Mouse (Mus musculus) cerebellum, postnatal 10 days (tissue): ENCODE data around the gene Gm16434.
"Not testable (repeated sequence)": the region's sequence is repeated elsewhere in the genome, so short reads cannot be mapped to it uniquely, and the experiment has no call there.

Source experiments
- DNase-seq, 2 experiments: peaks; one replicate each; pipeline ENCODE4 v3.0.0; 2021; ENCODE audit warnings: mixed read lengths in 2 of 2

Gene Gm16434

GRCm38 (mm10) chr14:7194440-7194839 is at the start of gene Gm16434:
Gm16434 (minus strand) TSS chr14:7194540.
- DNase-seq, result not testable (repeated sequence)

- peak; percentile 15 to 17 for DNase-seq
Observed at GRCm38 (mm10) chr14:7243498-7243897, 49.2 kb upstream of the Gm16434 start.

GRCm38 (mm10) chr14:7200070-7200469 is 5.7 kb upstream of the Gm16434 start:
- DNase-seq, result peak; percentile 0

- DNase-seq, result peak; percentile 4 to 13
Observed at GRCm38 (mm10) chr14:7174483-7174971, 19.8 kb downstream of the Gm16434 start, which contains the start of gene Gm3512. Gm3512 (minus strand) TSS chr14:7174533.
